Mouse (Mus musculus): ENCODE data around the gene Kpnb1. TPM values are rescaled to one million over a fixed set of nuclear protein-coding genes. Genes with fewer than 3 reads are reported as not detected.
A peak's percentile ranks its signal among the peaks of the same experiment; 100 is the strongest.

Kpnb1 gene
- total RNA-seq, 2 experiments from 2014 or later = 104 to 120 TPM

GRCm38 (mm10) chr11:97186947-97187763, 526 bp downstream of the Kpnb1 start:
- peak; percentile 95 to 96 for DNase-seq (ENCODE audit: low spot score in 2 of 2)

- DNase-seq (ENCODE audit: low spot score in 2 of 2) = no peak
These were observed 1.7 kb downstream of the Kpnb1 start for GRCm38 (mm10) chr11:97185704-97186614.

- no peak for DNase-seq (ENCODE audit: low spot score in 2 of 2)
These were observed 2.8 kb downstream of the Kpnb1 start for GRCm38 (mm10) chr11:97184875-97185274.

GRCm38 (mm10) chr11:97182446-97182845, 5.2 kb downstream of the Kpnb1 start:
- DNase-seq (ENCODE audit: low spot score in 2 of 2) = no peak

- no peak for DNase-seq (ENCODE audit: low spot score in 2 of 2)
These were observed 6.6 kb downstream of the Kpnb1 start for GRCm38 (mm10) chr11:97181061-97181460.

- DNase-seq (ENCODE audit: low spot score in 2 of 2) = no peak
These were observed 9.5 kb downstream of the Kpnb1 start for GRCm38 (mm10) chr11:97178198-97178597.

GRCm38 (mm10) chr11:97176851-97177250, 10.8 kb downstream of the Kpnb1 start:
- peak in 1 of 2 experiments; percentile 37 for DNase-seq (ENCODE audit: low spot score in 2 of 2)

GRCm38 (mm10) chr11:97175499-97175898, 12.2 kb downstream of the Kpnb1 start:
- DNase-seq (ENCODE audit: low spot score in 2 of 2) = no peak

GRCm38 (mm10) chr11:97160341-97160740, 27.3 kb downstream of the Kpnb1 start:
- no peak for DNase-seq (ENCODE audit: low spot score in 2 of 2)

- no peak for DNase-seq (ENCODE audit: low spot score in 2 of 2)
These were observed 30.7 kb downstream of the Kpnb1 start for GRCm38 (mm10) chr11:97156999-97157398.

GRCm38 (mm10) chr11:97152662-97153287, 34.9 kb downstream of the Kpnb1 start:
- peak; percentile 42 to 44 for DNase-seq (ENCODE audit: low spot score in 2 of 2)

GRCm38 (mm10) chr11:97152023-97152426, 35.7 kb downstream of the Kpnb1 start:
- peak in 1 of 2 experiments; percentile 37 for DNase-seq (ENCODE audit: low spot score in 2 of 2)

GRCm38 (mm10) chr11:97151343-97151801, 36.3 kb downstream of the Kpnb1 start, which contains the start of gene Tbkbp1:
Tbkbp1 (minus strand) TSS chr11:97151495.
- peak in 1 of 2 experiments; percentile 43 for DNase-seq (ENCODE audit: low spot score in 2 of 2)

- DNase-seq (ENCODE audit: low spot score in 2 of 2) = peak in 1 of 2 experiments; percentile 47
These were observed 37.0 kb downstream of the Kpnb1 start for GRCm38 (mm10) chr11:97150411-97151330.

GRCm38 (mm10) chr11:97149995-97150410, 37.7 kb downstream of the Kpnb1 start:
- peak; percentile 56 to 67 for DNase-seq (ENCODE audit: low spot score in 2 of 2)

- DNase-seq (ENCODE audit: low spot score in 2 of 2) = no peak
These were observed 38.7 kb downstream of the Kpnb1 start for GRCm38 (mm10) chr11:97149026-97149425.

GRCm38 (mm10) chr11:97148591-97148990, 39.1 kb downstream of the Kpnb1 start:
- DNase-seq (ENCODE audit: low spot score in 2 of 2) = no peak

- DNase-seq (ENCODE audit: low spot score in 2 of 2) = no peak
These were observed 40.3 kb downstream of the Kpnb1 start for GRCm38 (mm10) chr11:97147333-97147732.

- DNase-seq (ENCODE audit: low spot score in 2 of 2) = peak; percentile 76 to 81
These were observed 41.0 kb downstream of the Kpnb1 start for GRCm38 (mm10) chr11:97146724-97147123.

- no peak for DNase-seq (ENCODE audit: low spot score in 2 of 2)
These were observed 41.7 kb downstream of the Kpnb1 start for GRCm38 (mm10) chr11:97145951-97146350.

Data from adrenal gland, adult 18-20 months (tissue).